Mouse (Mus musculus): ENCODE measurements around the gene Scgb3a1. TPM values are rescaled to one million over a fixed set of nuclear protein-coding genes. Genes with fewer than 3 reads are reported as not detected.

Gene Scgb3a1
- total RNA-seq (2023): not detected in 4 replicates

GRCm38 (mm10) chr11:49663310-49663709, at the start of gene Scgb3a1:
Scgb3a1 (plus strand) TSS chr11:49663610.

GRCm38 (mm10) chr11:49712555-49713335, 49.3 kb downstream of the Scgb3a1 start, which contains the start of gene Cnot6:
Cnot6 (minus strand) TSS chr11:49712723.

Other genes with a start within 250 kb of the Scgb3a1 start
- not detected in 4 replicates for gene Olfr1389, start 240.5 kb upstream of the Scgb3a1 start, total RNA-seq (2023)
- 0.24 to 0.70 TPM (median 0.39 TPM) in 4 replicates for gene Olfr1388, start 227.0 kb upstream of the Scgb3a1 start, total RNA-seq (2023)
- not detected in 4 replicates for gene Olfr1387, start 208.3 kb upstream of the Scgb3a1 start, total RNA-seq (2023)
- gene Olfr1386, start 198.6 kb upstream of the Scgb3a1 start, total RNA-seq (2023): not detected in 4 replicates
- gene Olfr1385, start 174.5 kb upstream of the Scgb3a1 start, total RNA-seq (2023): 0.17 to 0.18 TPM in 2 of 4 replicates, not detected in the others
- gene Olfr1384, start 156.9 kb upstream of the Scgb3a1 start, total RNA-seq (2023): not detected in 4 replicates
- not detected in 4 replicates for gene Olfr1383, start 144.0 kb upstream of the Scgb3a1 start, total RNA-seq (2023)
- gene Olfr1382, start 135.4 kb upstream of the Scgb3a1 start, total RNA-seq (2023): not detected in 4 replicates
- not detected in 4 replicates for gene Olfr1381, start 120.2 kb upstream of the Scgb3a1 start, total RNA-seq (2023)
- not detected in 4 replicates for gene Olfr1380, start 106.7 kb upstream of the Scgb3a1 start, total RNA-seq (2023)
- gene Flt4, start 54.3 kb upstream of the Scgb3a1 start, total RNA-seq (2023): not detected in 4 replicates
- gene Cnot6, start 49.1 kb downstream of the Scgb3a1 start, total RNA-seq (2023): 72.0 to 81.4 TPM (median 77.5 TPM) in 4 replicates
- gene Gfpt2, start 130.6 kb downstream of the Scgb3a1 start, total RNA-seq (2023): 0.21 TPM in 1 of 4 replicates, not detected in the others
- 44.6 to 48.0 TPM (median 45.6 TPM) in 4 replicates for gene Mapk9, start 183.1 kb downstream of the Scgb3a1 start, total RNA-seq (2023)
- gene Rasgef1c, start 238.2 kb downstream of the Scgb3a1 start, total RNA-seq (2023): not detected in 4 replicates

All from B cell, adult 62 days (primary cell).